Mouse (Mus musculus) hindlimb bud, embryonic 11.5 days (tissue): Measurements from ENCODE around the gene Dnah7c.
"Not testable (repeated sequence)": the region's sequence is repeated elsewhere in the genome, so short reads cannot be mapped to it uniquely, and the experiment has no call there.

Source experiments
- DNase-seq: peaks from one replicate; pipeline ENCODE4 v3.0.0-alpha.2; 2012; ENCODE audit warnings: low read depth, low spot score; ENCODE audit errors: extremely low spot score

Dnah7c gene

DNA sequence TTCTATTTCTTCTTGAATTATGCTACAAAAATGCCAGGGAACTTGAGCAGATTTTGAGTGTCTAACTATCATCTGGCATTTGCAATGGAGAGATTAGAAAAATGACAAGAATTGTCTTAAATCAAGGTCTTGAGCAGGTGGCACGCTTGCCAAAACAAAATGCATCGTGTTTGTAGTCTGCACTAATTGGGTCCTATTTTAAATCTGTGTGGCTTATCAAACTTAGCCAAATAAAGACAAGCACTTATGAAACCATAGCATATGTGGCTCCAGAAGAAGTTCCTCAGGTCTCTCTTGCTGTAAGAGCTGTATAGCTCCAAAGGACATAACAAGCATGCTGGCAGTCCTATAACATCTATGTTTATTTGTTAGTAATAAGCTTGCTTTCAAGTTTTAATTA, 300.3 kb downstream of the Dnah7c start:
- DNase-seq, result not testable (repeated sequence)

GRCm38 (mm10) chr1:46729731-46730130, 304.3 kb downstream of the Dnah7c start:
- DNase-seq, result not testable (repeated sequence)

DNA sequence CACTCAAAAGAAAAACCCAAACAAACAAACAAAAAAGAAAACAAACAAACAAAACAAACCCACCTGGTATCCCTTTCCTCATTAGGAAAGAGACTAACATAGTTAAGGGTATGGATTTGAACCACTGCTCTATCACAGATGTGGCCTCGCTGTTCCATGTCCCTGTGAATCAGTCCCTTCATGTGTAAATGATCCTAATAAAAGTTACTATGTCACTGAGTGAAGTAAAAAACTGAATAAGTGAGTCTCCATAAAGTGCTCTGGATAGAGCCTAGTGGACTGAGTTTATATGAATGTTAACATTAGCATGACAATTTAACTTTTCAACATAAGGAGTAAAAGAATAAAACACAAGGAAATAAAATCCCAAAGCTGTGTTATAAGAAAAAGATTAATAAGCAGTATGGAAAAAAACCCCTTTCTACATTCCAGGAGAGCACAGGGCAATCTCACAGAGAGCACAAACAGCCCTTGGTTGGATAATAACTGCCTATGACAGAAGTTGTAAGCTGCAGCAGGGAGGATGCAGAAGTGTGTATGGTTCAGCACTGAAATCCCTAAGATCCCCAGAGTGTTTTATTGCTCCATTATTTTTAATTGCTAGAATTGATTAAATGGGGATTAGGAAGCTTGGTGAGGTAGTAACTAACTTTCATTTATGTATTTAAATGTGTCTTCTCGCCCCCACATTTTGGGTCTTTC, 308.2 kb downstream of the Dnah7c start:
- DNase-seq, result not testable (repeated sequence)

DNA sequence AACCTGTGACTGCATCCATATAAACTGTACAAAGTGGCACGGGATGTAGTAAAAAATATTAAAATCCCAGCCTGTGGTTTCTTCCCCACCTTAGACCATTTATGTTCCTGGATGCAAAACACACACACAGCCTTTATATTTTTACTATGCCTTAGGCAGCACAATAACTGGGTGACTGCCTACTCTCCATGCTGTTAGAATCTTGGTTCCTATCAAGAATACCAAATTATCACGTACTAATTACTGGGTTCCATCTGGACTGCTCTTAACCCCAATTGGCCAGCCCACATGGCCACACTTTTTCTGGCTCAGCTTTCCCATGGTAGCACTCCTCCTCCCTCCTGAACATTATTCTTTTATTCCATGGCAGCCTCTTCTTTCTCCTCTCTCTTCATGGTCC, 309.1 kb downstream of the Dnah7c start:
- DNase-seq, result not testable (repeated sequence)

- not testable (repeated sequence) for DNase-seq
Measured at GRCm38 (mm10) chr1:46764600-46764999, 339.2 kb downstream of the Dnah7c start.

DNA sequence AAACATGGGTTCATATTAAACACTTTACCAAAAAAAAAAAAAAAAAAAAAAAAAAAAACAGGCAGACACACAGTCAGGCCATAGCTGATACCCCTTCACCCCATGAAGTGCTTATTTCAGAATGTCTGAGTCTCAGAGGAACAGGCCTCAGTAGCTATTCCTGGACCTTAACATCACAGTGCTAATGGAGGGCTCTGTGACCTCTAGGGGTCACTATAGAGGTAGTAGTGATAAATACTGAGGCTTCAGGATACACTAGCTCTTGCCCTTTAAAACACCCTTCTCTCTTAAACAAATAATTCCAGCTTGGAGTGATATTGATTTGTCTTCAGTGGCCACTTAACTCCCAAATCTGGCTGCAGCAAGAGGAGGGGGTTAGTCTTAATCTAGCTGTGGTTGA, 343.9 kb downstream of the Dnah7c start:
- DNase-seq, result not testable (repeated sequence)

DNA sequence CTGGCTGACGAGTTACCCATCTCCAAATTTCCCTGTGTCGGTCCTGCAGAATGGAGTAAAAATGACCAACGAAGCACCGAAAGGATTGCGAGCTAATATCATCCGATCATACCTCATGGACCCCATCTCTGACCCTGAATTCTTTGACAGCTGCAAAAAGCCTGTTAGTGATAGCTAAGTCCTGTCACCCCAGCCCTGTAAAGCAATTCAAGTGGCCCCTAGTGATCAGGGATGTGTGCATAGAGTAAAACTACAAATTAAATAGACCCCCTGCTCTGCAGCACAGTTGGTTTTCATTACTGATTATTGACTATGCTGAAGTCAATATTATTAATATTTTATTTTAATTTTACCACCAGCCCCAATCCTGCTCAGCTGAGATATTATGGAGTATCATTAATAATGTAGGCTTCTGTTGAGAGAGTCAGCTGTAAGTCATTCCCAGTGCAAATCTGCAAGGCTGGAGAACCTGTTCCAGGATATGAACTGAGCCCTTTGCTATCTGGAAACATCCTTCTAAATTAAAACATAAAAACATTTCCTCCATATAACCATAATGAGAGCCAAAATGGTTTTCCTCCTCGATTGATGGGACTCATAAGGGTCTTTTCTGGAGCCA, 344.8 kb downstream of the Dnah7c start:
- DNase-seq, result not testable (repeated sequence)

- not testable (repeated sequence) for DNase-seq
Measured at GRCm38 (mm10) chr1:46782227-46782626, 356.8 kb downstream of the Dnah7c start.

GRCm38 (mm10) chr1:46805074-46805473, 379.7 kb downstream of the Dnah7c start:
- DNase-seq, result no peak

DNA sequence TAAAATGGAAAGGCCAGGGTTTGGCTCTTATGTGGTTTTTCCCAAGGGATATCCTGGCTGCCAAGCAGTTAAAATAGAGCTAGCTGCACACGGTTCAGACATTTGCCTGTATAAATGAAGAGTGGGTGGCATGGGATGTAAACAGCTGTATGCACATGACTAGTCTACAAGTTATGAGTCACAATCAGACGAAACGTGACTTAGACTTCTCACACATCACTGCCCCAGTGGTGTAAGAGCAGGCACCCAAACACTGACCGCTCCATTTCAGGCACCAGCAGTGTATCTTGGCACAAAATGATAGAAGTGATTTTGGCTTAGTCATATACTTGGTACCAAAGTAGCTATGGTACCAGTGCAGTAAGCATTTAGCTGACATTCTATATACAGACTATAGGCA, 383.2 kb downstream of the Dnah7c start:
- DNase-seq, result not testable (repeated sequence)

DNA sequence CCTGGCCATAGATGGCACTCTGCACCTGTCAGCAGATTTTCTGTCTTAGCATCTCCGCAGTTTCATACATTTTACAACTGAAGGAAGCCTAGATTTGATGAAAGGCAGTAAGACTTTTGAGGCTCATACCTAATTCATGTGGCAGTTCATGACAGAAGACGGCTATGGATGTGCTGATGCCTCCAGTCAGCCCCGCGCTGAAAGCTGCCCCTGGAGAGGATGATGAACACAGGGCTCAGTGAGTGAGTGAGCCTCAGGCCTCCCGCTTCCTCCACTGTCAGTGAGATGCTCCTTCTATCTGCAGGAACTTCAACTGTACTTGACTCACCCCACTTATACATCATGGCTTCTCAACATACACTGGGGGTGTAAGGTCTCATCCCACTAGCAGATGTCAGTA, 392.5 kb downstream of the Dnah7c start:
- no peak for DNase-seq

GRCm38 (mm10) chr1:46822256-46822972, 397.0 kb downstream of the Dnah7c start:
- no peak for DNase-seq

DNA sequence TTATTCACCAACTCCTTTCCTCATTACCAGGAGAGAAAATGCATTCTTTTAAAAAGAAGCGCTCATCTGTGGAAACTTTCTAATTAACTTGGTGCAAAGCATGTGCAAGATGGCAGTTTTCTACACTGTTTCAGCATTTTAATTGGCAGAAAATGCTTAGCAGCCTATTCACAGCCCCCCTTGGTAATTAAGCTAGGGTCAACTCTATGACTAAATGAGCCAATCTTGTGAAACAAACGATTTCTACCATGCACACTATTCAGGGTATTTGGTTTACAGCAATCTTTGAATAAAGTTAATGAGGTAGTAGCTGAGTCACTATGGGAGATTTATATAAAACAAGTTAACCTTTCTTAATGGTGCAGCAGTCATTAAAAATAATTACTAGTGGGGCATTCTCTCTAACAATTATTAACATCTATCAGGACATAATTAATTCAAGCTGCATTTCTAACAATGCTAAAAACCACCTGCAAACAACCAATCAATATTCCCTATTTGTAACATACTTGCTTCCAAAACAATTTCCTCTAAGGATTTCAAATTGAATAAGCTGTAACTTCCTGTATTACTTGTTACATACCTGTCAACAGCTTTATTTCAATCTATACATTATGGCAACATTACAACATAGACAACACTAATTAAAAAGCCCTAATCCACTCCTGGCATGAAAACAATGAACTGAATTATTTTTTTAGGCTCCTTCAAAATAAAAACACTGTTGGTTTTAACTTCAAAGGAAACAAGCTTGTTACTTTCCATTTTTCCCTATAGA, 404.9 kb downstream of the Dnah7c start:
- DNase-seq, result peak; percentile 60

DNA sequence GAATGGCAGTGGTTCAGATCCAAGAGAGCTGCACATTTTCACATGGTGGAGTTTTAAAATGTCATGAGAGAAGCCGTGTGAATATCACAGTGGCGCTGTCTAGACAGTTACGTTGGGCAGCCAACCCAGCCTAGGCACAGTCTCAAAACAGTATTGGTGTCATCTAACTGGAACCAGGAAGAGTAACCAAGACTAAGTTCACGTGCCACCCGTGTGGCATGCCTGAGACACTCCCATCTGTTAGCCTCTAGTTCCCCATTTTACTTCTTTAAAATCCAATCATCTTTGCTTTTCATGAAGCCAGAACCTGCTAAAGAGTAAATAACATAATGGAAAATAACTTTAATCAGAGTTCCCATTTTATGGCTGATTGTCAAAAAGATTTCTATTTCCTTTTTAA, 406.5 kb downstream of the Dnah7c start:
- DNase-seq, result no peak

- no peak for DNase-seq
Measured at GRCm38 (mm10) chr1:46843406-46843805, 418.0 kb downstream of the Dnah7c start.

GRCm38 (mm10) chr1:46844281-46844680, 418.9 kb downstream of the Dnah7c start:
- no peak for DNase-seq

GRCm38 (mm10) chr1:46845221-46845620, 419.8 kb downstream of the Dnah7c start:
- DNase-seq, result no peak

GRCm38 (mm10) chr1:46849758-46850157, 424.4 kb downstream of the Dnah7c start:
- no peak for DNase-seq

DNA sequence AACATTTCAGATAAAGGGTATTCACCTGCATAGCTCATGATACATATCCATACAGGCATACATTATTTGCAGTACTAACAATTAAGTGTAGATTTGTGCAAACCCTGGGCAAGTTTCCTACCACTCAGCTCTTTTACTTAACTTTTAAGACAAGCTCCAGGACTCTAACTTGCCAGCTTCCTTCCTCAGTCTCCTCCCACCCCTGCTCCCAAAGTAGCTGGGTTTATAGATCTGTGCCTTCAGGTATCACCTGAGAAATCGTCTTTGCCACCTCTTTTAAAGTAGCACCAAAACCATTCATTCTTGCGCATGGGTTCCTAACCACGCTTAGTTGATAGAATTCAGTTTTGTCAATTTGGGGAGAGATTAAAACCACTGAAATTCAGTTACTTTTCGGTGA, 426.2 kb downstream of the Dnah7c start:
- DNase-seq, result no peak

GRCm38 (mm10) chr1:46852216-46852599, 426.8 kb downstream of the Dnah7c start:
- DNase-seq, result no peak

GRCm38 (mm10) chr1:46852600-46853272, 427.3 kb downstream of the Dnah7c start:
- no peak for DNase-seq
